Mouse (Mus musculus): ENCODE results near the gene Lmod3.
A peak's percentile ranks its signal among the peaks of the same experiment; 100 is the strongest.
"Not testable (repeated sequence)": the region's sequence is repeated elsewhere in the genome, so short reads cannot be mapped to it uniquely, and the experiment has no call there.

The Lmod3 gene

DNA sequence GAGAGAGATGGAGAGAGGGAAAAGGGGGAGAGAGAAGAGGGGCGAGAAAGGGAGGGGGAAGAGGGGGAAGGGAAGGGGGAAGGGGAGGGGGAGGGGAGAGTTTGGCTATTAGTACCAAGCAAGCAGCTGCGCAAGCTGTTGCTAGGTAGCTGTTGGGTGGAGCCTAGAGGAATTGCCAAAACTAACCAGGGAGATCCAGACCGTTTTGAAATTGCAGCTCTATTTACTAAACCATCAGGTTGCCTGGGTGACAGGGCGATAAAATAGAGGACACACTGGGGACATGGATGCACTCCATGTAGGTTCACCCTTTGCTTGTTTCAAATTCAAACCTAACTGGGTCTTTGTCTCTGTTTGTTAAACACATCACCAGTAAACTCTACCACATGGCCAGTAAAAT, 23.8 kb upstream of the Lmod3 start:
- no peak for DNase-seq (ENCODE audit: low spot score in 2 of 2)

DNA sequence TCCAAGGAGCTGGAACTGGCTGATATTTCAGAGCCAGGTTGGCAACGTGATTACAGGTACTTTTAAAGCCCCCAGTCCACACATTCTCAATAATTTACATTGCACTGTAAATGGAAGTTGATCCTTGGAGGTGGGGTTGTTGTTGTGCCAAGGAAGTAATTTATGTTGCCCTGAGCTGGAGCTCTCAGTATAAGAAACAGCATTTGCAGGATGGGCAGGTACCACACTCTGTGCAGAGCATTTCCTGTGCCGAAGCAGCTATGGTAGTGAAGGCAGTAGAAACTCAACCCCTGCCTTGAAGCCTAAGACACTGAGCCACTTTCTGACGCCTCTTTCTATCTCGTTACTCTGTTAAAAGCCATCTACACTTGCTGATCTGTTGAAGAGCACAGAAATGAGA, 23.2 kb upstream of the Lmod3 start:
- no peak for DNase-seq (ENCODE audit: low spot score in 2 of 2)

DNA sequence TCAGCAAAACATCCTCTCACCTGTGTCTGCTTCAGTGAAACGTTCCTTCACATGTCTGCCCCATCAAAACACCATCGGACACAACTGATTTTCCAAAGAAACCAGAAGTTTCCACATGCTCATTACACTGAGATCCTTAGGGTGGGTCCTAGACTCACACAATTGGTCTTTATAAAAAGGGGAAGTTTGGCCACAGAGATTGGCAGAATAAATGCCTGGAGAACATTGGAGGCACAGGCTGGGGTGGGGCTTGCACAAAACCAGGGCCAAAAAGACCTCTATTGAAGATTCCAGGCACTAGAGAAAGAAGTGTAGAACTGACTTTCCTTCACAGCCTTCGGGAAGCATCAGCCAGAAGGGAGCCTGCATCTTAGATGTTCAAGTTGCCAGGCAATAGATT, 21.2 kb upstream of the Lmod3 start:
- DNase-seq (ENCODE audit: low spot score in 2 of 2): no peak

DNA sequence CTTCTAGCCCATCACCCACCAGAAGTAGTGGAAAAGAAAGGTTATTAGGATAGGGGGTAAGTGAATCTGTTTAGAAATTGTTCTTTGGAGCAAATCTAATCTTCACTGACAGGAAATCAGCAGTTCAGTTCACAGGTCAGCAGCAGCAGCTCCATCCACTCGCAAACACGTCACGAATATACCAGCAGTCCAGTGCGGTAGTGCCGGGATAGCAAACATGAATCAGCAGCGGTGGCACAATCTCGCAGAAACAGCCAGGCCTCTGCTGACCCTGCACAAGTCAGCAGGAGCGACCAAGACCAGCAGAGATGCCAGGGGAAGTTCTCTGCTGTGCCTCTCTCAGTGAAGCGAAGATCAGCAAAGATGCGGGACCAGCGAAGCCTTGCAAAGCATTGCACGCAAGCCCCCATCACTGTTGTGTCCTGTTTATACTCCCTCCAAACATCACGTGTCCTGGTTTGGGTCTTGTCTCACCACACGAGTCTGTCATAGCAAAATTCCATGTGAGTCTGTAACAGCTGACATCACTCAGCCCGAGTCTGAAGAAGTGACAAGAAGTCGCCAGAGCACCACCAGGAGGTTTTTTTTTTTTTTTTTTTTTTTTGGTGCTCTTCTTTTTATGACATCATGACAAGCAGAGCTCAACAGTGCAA, 20.6 kb upstream of the Lmod3 start:
- no peak for DNase-seq (ENCODE audit: low spot score in 2 of 2)

DNA sequence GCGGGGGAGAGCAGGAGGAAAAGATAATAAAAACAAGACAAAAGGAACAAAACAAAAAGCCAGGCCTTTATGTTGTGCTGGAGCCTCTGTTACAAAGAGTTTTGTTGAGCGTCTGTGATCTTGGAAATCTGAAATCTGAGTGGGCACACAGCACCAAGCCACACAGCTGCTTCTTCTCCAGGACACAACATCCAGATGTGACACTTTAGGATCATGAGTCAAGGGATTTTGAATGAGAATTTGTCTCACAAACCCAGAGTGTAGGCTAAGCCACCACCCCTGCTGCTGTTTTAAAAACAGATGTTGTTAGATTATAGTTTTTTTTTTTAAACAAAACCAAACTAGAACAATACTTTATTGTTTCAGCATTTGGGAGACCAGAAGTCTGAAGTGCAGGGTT, 19.8 kb upstream of the Lmod3 start:
- no peak for DNase-seq (ENCODE audit: low spot score in 2 of 2)

DNA sequence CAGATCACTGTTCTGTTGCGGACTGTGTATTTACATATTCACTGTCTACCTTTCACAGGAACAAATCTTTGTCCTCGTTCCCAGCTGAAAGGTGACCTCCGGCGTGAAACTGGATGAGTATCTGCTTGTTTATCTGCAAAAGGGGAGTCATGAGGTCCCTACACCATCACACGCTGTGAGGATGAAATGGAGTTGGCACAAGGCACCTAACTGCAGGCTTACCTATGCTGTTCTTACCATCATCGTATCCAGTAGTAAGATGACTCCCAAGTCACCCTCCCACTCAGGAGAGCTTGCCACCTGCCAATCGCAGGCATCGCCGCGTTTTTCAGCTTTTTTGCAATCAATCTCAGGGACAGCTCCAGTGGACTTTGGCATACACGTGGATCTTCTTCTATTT, 17.0 kb upstream of the Lmod3 start:
- DNase-seq (ENCODE audit: low spot score in 2 of 2): no peak

DNA sequence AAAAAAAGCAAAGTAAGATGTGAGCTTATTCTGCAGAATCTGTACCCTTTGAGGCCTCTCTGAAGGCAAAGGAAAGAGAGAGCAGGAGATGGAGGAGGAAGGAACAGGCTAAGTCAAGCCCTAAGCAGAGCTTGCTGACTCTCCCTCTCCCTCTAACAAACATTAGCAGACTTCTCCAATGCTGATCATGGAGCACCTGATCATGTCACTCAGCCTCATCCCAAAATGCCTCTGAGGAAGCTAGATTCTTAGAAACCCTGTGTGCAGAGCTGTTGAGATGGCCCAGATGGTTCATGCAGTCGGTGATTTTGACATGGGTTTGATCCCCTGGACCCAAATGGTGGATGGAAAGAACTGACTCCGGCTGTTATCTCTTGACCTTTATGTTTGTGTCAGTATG, 14.6 kb upstream of the Lmod3 start:
- no peak for DNase-seq (ENCODE audit: low spot score in 2 of 2)

DNA sequence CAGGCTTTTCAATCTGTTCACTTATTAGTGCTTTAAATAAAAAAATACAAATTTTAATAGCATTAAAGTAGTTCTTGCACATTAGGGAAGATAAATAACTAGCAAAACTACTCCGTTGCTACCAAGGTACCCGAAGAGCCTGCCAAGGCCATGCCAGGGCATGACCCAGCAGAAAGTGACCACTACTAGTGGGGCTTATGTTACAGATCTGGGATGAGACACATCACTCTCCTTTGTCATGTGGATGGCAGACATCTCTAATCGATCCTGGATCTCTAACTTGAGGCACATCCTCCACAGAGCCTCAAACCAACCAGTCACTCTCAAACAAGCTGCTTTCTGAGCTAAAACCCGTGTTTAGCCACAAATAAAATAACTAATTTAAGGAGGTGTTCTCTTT, 14.1 kb upstream of the Lmod3 start:
- DNase-seq (ENCODE audit: low spot score in 2 of 2): no peak

DNA sequence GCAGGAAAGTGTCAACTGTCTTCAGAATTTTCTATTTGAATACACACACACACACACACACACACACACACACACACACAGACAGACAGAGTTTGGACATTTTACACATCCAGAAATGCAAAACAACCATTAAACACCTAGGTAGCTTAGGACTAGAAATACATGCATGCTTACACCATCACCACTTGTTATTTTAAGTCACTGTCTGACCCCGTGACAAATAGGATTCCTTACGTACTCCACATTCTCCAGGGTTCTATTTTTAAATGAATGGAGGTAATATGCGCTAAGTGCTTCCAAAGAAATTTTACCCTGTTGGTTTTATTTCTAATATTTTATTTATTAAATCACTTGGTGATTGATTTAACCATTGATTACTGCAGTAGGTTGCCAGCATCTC, 13.1 kb upstream of the Lmod3 start:
- no peak for DNase-seq (ENCODE audit: low spot score in 2 of 2)

DNA sequence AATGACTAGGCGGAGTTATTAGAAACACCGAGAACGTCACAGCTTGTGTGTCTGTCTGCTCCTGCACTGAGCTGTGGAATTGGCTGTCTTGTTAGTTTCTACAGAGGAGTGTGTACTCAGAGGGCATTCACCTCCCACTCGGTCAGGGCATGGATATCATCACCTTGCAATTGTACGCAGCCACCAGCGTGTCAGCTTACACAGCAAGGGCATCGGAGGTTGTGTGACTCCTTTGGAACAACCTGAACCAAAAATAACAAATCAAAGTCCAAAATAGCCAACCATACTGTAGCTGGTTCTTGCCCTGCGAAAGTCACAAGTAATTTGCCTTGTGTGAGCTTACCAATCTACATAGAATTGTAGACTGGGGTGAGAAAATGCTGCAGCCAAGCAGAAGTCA, 12.7 kb upstream of the Lmod3 start:
- no peak for DNase-seq (ENCODE audit: low spot score in 2 of 2)

DNA sequence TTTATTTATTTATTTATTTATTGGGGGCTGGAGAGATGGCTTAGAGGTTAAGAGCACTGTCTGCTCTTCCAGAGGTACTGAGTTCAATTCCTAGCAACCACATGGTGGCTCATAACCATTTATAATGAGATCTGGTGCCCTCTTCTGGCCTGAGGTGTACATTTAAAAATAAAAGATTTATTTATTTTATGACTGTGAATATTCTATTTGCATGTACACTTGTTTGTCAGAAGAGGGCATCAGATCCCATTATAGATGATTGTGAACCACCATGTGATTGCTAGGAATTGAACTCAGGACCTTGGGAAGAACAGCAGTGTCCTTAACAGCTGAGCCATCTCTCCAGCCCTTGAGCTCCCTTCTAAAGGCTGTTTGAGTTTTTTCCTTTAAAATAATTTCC, 11.2 kb upstream of the Lmod3 start:
- not testable (repeated sequence) for DNase-seq (ENCODE audit: low spot score in 2 of 2)

DNA sequence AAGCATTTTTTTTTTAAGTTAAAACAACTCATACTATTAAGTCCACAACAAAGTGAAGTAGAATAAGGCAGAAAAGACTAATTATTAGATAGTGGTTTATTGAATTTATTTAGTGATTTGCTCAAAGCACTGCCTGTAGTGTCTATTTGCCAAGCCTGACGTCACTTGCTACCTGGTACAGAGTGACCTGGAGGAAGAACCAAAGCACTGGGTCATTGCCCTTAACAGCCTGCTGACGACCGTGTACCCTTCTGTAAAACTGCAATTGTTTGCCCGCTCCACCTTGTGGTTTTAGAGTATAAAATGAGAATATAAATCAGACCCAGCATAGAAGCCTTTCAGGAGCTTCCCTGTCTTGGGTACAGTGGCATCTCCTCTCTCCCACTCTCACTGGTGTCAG, 9.7 kb upstream of the Lmod3 start:
- DNase-seq (ENCODE audit: low spot score in 2 of 2): no peak

DNA sequence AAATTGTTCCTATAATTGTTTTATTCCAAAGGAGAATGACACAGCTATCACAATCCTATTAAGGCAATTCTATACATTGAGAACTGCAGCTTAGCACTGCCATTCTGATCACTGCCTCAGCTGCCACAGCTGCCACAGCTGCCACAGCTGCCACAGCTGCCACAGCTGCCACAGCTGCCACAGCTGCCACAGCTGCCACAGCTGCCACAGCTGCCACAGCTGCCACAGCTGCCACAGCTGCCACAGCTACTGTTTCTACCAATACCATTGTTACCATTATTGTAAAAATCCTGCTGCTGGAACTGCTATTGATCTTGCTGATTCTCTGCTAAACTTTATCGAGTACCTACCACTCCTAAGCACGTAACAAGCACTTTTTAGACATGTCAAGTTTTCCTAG, 7.4 kb upstream of the Lmod3 start:
- DNase-seq (ENCODE audit: low spot score in 2 of 2): not testable (repeated sequence)

DNA sequence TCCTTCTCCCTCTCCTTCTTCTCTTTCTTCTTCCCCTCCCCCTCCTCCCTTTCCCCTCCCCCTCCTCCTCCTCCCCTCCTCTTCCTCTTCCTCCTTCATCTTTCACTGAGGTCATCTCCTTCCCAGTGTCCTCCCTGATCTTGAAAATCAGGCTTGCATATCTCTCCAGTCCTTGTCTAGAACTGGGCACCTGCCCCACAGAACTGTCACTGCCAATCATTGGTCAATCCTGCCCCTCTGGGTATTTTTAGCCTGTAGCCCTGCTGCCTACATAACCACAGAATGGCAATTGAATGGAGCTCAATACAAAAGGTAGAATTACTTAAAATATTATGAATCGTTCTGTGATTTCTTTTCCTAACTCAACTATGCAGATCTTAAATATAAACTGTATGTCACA, 5.9 kb upstream of the Lmod3 start:
- DNase-seq (ENCODE audit: low spot score in 2 of 2): no peak

DNA sequence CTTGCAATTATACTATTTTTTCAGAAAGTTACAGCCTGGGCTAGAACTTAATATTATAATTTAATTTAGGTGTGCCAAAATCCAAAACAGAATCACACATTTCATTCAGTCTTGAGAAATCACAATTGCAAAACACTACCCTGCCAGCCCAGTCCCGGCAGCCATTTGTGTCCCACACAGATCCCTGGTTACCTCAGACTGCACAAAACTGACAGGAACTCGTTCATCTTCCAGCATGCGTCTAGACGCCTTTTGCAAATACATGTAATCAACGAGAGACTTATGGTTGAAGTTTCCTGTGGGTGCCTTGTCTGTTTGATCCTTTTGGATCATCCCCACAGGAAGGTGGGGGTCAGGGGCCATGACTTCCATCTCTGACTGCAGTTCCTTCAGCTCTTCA, 473 bp downstream of the Lmod3 start:
- no peak for DNase-seq (ENCODE audit: low spot score in 2 of 2)

DNA sequence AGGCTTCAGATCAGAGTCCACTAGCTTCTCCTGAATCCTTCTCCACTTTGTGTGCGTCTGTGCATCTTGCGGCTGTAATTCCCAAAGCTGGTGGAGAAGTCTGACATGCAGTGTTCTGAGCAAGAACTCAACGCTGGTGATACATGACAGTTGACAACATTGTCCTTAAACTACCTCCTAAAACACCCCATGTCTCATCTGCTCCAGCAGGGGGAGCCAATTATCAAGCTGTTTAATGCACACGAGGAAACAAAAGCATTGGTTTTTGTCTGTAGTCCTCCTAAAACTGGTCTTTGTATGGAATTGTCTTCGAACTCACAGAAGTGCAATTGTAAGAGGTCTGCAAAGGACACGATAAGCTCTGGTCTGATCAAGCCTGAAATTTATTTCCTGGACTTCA, 1.6 kb downstream of the Lmod3 start:
- peak; percentile 26 to 65 for DNase-seq (ENCODE audit: low spot score in 2 of 2)

DNA sequence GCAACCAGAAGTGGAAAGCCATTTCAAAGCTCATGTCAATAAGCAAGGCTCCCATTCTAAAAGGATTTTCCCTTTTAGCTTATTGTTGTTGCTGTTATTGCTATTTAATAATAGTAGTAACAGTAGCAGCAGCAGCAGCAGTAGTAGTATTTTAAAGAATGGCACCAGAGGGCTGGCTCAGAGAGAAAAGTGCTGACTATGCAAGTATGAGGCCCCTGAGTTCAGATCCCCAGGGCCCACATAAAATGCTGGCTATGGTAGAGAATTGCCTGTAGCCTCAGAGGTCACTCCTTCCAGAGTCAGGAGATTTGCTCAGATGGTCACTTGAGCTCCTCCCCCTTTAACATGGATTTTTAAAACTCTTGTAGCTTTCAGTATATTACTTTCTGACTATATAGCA, 7.4 kb downstream of the Lmod3 start:
- DNase-seq (ENCODE audit: low spot score in 2 of 2): no peak

DNA sequence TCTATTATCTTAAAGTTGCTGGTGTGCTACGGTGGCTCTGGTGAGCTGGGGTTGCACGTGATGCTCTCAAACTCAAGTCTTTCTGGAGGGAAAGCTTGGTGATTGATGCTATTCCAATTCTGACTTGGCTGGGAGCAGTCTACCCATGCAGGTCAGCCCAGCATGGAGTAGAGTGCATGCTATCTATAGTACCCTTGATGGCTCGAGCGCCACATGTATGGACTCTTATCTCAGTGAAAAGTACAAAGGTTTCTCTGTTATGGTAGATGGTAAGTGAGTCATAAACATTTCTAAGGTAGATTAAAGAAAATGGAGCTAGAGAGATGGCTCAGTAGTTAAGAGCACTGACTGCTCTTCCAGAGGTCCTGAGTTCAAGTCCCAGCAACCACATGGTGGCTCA, 10.0 kb downstream of the Lmod3 start:
- DNase-seq (ENCODE audit: low spot score in 2 of 2): no peak

DNA sequence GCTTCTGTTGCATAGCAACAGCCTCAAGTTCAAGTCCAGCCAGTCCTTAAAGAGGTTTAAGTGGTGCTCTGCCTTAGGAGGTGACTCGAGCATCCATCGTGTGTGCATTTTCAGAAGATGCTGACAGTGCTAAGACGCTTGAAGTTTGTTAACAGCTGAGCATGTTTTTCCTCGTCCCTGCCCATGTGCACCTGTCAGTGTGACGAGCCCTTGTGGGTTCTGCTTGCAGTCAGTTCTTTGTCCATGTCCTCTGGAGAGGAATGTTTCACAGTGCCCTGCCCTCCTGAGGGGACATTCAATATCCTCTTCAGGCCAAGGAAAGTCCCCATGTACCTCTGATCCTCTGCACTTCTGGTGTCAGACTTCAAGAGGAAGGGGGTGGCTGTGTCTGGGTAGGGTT, 12.5 kb downstream of the Lmod3 start:
- no peak for DNase-seq (ENCODE audit: low spot score in 2 of 2)

DNA sequence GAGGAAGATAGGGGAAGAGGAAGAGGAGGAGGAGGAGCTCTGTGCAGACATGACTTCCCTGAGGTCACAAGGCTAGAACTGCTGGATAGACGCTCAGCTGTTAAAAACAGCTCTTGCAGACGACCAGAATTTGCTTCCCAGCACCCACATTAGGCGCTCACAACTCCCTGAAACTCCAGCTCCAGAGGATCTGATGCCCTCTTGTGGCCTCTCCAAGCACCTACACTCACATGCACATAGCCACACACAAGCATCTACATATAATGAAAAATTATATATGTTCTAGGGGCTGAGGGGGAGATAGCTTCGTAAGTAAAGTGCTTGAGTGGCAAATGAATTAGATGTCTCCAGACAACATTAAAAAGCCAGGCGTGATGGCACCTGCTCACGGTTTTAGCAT, 13.2 kb downstream of the Lmod3 start:
- no peak for DNase-seq (ENCODE audit: low spot score in 2 of 2)

DNA sequence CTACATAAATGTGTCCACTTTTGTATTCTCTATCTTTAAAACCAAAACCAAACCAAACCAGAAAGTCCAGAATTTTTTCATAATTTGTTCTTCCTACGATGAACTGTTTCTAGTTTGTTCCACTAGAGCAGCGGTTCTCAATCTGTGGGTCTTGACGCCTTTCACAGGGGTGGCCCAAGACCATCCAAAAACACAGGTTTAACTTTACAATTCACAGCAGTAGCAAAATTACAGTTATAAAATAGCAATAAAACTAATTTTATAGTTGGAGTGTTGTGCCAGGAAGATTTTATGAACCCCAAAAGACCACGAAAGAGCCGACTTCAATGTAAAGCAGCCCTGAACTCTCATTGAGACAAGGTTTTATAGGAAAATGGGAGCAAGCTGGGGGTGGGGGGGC, 16.5 kb downstream of the Lmod3 start:
- DNase-seq (ENCODE audit: low spot score in 2 of 2): no peak

DNA sequence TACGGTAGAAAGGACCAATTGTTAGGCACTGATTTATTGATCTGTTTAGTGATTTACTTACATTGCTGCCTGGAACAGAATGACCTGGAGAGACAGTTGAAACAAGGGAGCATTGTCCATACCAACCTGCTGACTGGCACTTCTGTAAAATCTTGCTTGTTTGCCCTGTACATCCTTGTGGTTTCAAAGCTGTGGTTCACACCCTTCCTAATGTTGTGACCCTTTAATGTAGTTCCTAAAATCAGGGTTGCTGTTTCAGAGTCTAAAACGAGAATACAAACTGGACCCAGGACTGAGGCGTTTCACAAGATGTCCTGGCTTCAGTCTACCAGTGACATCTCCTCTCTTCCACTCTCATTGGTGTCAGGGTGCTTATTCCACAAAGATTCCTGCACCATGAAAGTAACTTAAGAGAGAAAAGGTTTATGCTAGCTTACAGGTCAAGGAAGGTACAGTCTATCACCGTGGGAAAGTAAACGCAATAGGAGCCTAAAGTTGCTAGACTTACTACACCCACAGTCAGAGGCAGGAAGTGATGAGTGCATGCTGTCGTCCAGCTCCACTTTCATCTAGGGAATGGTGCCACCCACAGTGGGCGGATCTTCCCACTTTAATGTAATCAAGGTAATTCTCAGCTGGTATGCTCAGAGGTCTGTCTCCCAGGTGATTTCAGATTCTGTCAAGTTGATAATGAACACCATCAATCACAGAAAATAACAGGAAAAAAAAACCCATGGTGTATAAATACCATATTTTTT, 17.5 kb downstream of the Lmod3 start:
- no peak for DNase-seq (ENCODE audit: low spot score in 2 of 2)

DNA sequence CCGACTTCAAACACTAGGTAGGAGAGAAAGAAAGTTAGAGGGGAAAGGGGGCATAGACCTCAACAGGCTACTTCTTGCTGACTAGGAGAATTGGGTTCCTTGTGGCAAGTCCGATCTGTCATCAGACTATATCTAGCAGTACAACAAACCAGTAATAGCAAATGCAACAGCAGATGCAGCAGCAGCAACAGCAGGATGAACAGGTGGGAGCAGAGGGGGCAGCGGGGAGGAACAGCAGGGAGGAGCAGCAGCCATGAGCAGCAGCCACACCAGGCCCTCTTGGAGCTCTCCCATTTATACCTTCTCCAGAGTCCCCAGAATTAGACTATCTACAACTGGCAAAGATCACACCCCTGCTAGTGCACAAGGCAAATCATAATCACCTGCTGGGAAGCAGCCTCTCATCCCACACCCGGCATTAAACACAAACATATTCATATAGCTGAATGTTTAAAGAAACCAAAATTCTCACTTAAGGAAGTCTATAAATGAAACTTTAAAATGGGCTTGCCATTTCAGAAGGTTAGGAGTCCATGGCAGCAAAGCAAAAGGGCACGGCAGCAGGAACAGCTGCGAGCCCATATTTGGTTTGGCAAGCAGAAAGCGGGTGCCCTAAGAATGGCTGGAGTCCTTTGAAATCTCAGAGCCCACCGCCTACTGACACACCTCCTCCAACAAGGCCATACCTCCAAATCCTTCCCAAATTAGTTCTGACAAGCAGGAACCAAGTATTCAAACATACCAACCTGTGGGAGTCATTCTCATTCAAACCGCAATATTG, 25.3 kb downstream of the Lmod3 start:
- no peak for DNase-seq (ENCODE audit: low spot score in 2 of 2)
